ENCODE assay signal across 8 mouse cellular contexts in genomic region chr4:135874564-135875535, GRCm38 (mm10). TPM values are rescaled to one million over a fixed set of nuclear protein-coding genes. Genes with fewer than 3 reads are reported as not detected.
DNase-seq lines count a peak whose midpoint lies in the region; ATAC-seq and TF ChIP-seq lines count a peak whose summit lies in the region.

No protein-coding gene starts in this region.

- no peaks in the 10 kb centered on the region for H3K9me3 ChIP-seq in embryonic facial prominence, embryonic 10.5 days
- no peaks in the 10 kb centered on the region for H3K9me3 ChIP-seq in hindbrain, embryonic 16.5 days (ENCODE audit: control insufficient read depth, low read length)
- H3K9me3 ChIP-seq in midbrain, postnatal 0 days (ENCODE audit: low read length) = no peaks in the 10 kb centered on the region

- no peak overlapping the region for H3K4me3 ChIP-seq in kidney, adult 2 months (ENCODE audit: insufficient read depth, low read depth, low read length)
- H3K4me3 ChIP-seq in embryonic facial prominence, embryonic 10.5 days = peak overlapping the region; percentile 83; the same call in 1 of the 2 replicates
- no peak overlapping the region for H3K4me3 ChIP-seq in hindbrain, embryonic 16.5 days (ENCODE audit: low read length)
- H3K4me3 ChIP-seq in midbrain, postnatal 0 days (ENCODE audit: low read depth, low read length) = no peak overlapping the region

- H3K27me3 ChIP-seq in kidney, adult 2 months (replicated peaks; ENCODE audit: control insufficient read depth, insufficient read depth, low read length) = no peaks in the 10 kb centered on the region
- no peaks in the 10 kb centered on the region for H3K27me3 ChIP-seq in embryonic facial prominence, embryonic 10.5 days (replicated peaks; ENCODE audit: low read depth, poor library complexity, severe bottlenecking)
- no peaks in the 10 kb centered on the region for H3K27me3 ChIP-seq in hindbrain, embryonic 16.5 days (replicated peaks; ENCODE audit: control insufficient read depth, insufficient read depth, low read length)
- no peaks in the 10 kb centered on the region for H3K27me3 ChIP-seq in midbrain, postnatal 0 days (ENCODE audit: insufficient read depth, low read length)

- peaks cover 11% of the 10 kb centered on the region; the same call in 1 of the 2 replicates for H3K36me3 ChIP-seq in kidney, adult 2 months (ENCODE audit: control insufficient read depth, insufficient read depth, low read length)
- H3K36me3 ChIP-seq in embryonic facial prominence, embryonic 10.5 days (replicated peaks) = peaks cover 33% of the 10 kb centered on the region
- H3K36me3 ChIP-seq in hindbrain, embryonic 16.5 days (ENCODE audit: control insufficient read depth, insufficient read depth, low read length) = peaks cover 3% of the 10 kb centered on the region
- no peaks in the 10 kb centered on the region for H3K36me3 ChIP-seq in midbrain, postnatal 0 days (ENCODE audit: insufficient read depth, low read length)

- TF ChIP-seq POLR2A in kidney, adult 2 months (IDR thresholded peaks at IDR 0.05; ENCODE audit: low read depth, low read length) = no peak

- no peak for TF ChIP-seq CTCF in kidney, adult 2 months (conservative IDR thresholded peaks at IDR 0.05; ENCODE audit: insufficient read depth, insufficient read length, low read depth, low read length)
- TF ChIP-seq CTCF in midbrain, postnatal 0 days (IDR thresholded peaks at IDR 0.05) = peak; percentile 10; the same call in 1 of the 2 replicates

- DNase-seq in kidney, adult 2 months = no peak
- no peak for DNase-seq in kidney, postnatal 10 days
- DNase-seq in embryonic facial prominence, embryonic 10.5 days (ENCODE audit: low spot score) = no peak
- no peak for DNase-seq in midbrain, postnatal 0 days (ENCODE audit: low spot score)
- DNase-seq in urinary bladder, postnatal 10 days (ENCODE audit: low spot score) = no peak
- DNase-seq in kidney, postnatal 14 days = no peak
- DNase-seq in thymus, postnatal 36 days = no peak

- H3K4me1 ChIP-seq in kidney, adult 2 months (ENCODE audit: control insufficient read depth, insufficient read depth, low read length) = peaks cover 26% of the 10 kb centered on the region
- H3K4me1 ChIP-seq in embryonic facial prominence, embryonic 10.5 days = peaks cover 60% of the 10 kb centered on the region
- H3K4me1 ChIP-seq in hindbrain, embryonic 16.5 days (ENCODE audit: control insufficient read depth, insufficient read depth, low read depth, low read length) = peaks cover 41% of the 10 kb centered on the region
- H3K4me1 ChIP-seq in midbrain, postnatal 0 days (ENCODE audit: insufficient read depth, low read length) = peaks cover 17% of the 10 kb centered on the region; the same call in 1 of the 2 replicates

- 78% methylated on average over 10 of the region's 10 CpGs for WGBS in kidney, adult 2 months
- 82% methylated on average over 10 of the region's 10 CpGs for WGBS in embryonic facial prominence, embryonic 10.5 days
- WGBS in hindbrain, embryonic 16.5 days = 77% methylated on average over 10 of the region's 10 CpGs
- 81% methylated on average over 10 of the region's 10 CpGs for WGBS in midbrain, postnatal 0 days

- peak overlapping the region; percentile 65; the same call in 1 of the 2 replicates for H3K4me2 ChIP-seq in hindbrain, embryonic 16.5 days (ENCODE audit: low read length)
- H3K4me2 ChIP-seq in midbrain, postnatal 0 days (ENCODE audit: low read depth, low read length, poor library complexity, severe bottlenecking) = peak overlapping the region; percentile 60; the same call in 1 of the 2 replicates

- ATAC-seq in hindbrain, embryonic 16.5 days = no peak
- no peak for ATAC-seq in midbrain, postnatal 0 days (ENCODE audit: low FRiP score)

- peak overlapping the region; percentile 98 for H3K27ac ChIP-seq in kidney, adult 2 months (ENCODE audit: insufficient read depth, low read depth, low read length)
- peak overlapping the region; percentile 99 for H3K27ac ChIP-seq in embryonic facial prominence, embryonic 10.5 days (replicated peaks)
- H3K27ac ChIP-seq in hindbrain, embryonic 16.5 days (ENCODE audit: low read depth, low read length) = peak overlapping the region; percentile 99
- peak overlapping the region; percentile 100 for H3K27ac ChIP-seq in midbrain, postnatal 0 days (ENCODE audit: low read depth, low read length)

- H3K9ac ChIP-seq in hindbrain, embryonic 16.5 days (ENCODE audit: low read depth, low read length) = no peak overlapping the region
- H3K9ac ChIP-seq in midbrain, postnatal 0 days (replicated peaks; ENCODE audit: low read length, poor library complexity, severe bottlenecking) = no peak overlapping the region

RNA-seq across cellular contexts. Expression of gene Pnrc2, which starts 1.2 kb away (rescaled TPM):
- polyA plus RNA-seq in kidney, adult 2 months (2012; rRNA removed) = 17.7 and 23.3 TPM in 2 replicates
- 177 and 186 TPM in 2 replicates for polyA plus RNA-seq in embryonic facial prominence, embryonic 10.5 days (2016; fragmentation: Nextera tagmentation; extraction: Ambion mirVana)
- polyA plus RNA-seq in hindbrain, embryonic 16.5 days (2015; fragmentation: Nextera tagmentation; extraction: Ambion mirVana) = 98.2 and 103 TPM in 2 replicates
- total RNA-seq in midbrain, postnatal 0 days (2014; rRNA removed) = 52.6 and 64.4 TPM in 2 replicates
- polyA plus RNA-seq in midbrain, postnatal 0 days (2015; fragmentation: Nextera tagmentation; extraction: Ambion mirVana) = 67.6 and 72.6 TPM in 2 replicates

RNA-seq across cellular contexts. Expression of gene Srsf10, which starts 19.3 kb away (rescaled TPM):
- polyA plus RNA-seq in kidney, adult 2 months (2012; rRNA removed) = 43.4 TPM in 2 replicates
- 377 and 383 TPM in 2 replicates for polyA plus RNA-seq in embryonic facial prominence, embryonic 10.5 days (2016; fragmentation: Nextera tagmentation; extraction: Ambion mirVana)
- polyA plus RNA-seq in hindbrain, embryonic 16.5 days (2015; fragmentation: Nextera tagmentation; extraction: Ambion mirVana) = 144 and 166 TPM in 2 replicates
- total RNA-seq in midbrain, postnatal 0 days (2014; rRNA removed) = 66.6 and 92.7 TPM in 2 replicates
- polyA plus RNA-seq in midbrain, postnatal 0 days (2015; fragmentation: Nextera tagmentation; extraction: Ambion mirVana) = 134 and 155 TPM in 2 replicates

RNA-seq across cellular contexts. Expression of gene Cnr2, which starts 20.3 kb away (rescaled TPM):
- polyA plus RNA-seq in kidney, adult 2 months (2012; rRNA removed) = 2.7 and 4.1 TPM in 2 replicates
- polyA plus RNA-seq in embryonic facial prominence, embryonic 10.5 days (2016; fragmentation: Nextera tagmentation; extraction: Ambion mirVana) = 0.15 and 0.43 TPM in 2 replicates
- polyA plus RNA-seq in hindbrain, embryonic 16.5 days (2015; fragmentation: Nextera tagmentation; extraction: Ambion mirVana) = 0.09 and 0.10 TPM in 2 replicates
- 0.19 and 0.55 TPM in 2 replicates for total RNA-seq in midbrain, postnatal 0 days (2014; rRNA removed)
- polyA plus RNA-seq in midbrain, postnatal 0 days (2015; fragmentation: Nextera tagmentation; extraction: Ambion mirVana) = 0.04 and 0.17 TPM in 2 replicates

RNA-seq across cellular contexts. Expression of gene Fuca1, which starts 45.7 kb away (rescaled TPM):
- 161 and 226 TPM in 2 replicates for polyA plus RNA-seq in kidney, adult 2 months (2012; rRNA removed)
- polyA plus RNA-seq in embryonic facial prominence, embryonic 10.5 days (2016; fragmentation: Nextera tagmentation; extraction: Ambion mirVana) = 45.4 and 46.8 TPM in 2 replicates
- polyA plus RNA-seq in hindbrain, embryonic 16.5 days (2015; fragmentation: Nextera tagmentation; extraction: Ambion mirVana) = 74.1 and 78.4 TPM in 2 replicates
- total RNA-seq in midbrain, postnatal 0 days (2014; rRNA removed) = 37.8 and 38.8 TPM in 2 replicates
- polyA plus RNA-seq in midbrain, postnatal 0 days (2015; fragmentation: Nextera tagmentation; extraction: Ambion mirVana) = 92.7 and 93.7 TPM in 2 replicates
